Mouse (Mus musculus): ENCODE data around the gene Arl15. TPM values are rescaled to one million over a fixed set of nuclear protein-coding genes. Genes with fewer than 3 reads are reported as not detected.
A peak's percentile ranks its signal among the peaks of the same experiment; 100 is the strongest.

The Arl15 gene
- total and polyA plus RNA-seq, 2 experiments from 2014 or later, result 13.6 to 32.6 TPM

DNA sequence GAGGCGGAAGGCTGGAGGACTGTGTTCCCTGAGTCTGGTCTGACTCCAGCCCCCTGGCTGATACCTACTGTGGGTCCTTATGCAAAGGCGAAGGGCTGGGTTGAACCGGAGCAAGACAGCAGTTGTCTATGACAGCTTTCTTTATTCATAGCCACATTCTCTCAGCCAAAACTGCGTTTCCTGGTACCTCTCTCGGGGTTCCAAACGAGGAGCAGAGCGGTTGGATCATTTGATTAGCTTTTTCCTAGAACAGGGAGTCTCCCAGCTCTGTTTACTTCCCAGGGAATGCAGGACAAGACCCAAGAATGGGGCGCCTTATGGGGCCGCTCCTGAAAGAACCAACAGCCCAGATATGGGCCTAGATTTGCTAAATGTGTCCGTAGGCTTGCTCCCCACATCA lies 396.6 kb downstream of the Arl15 start:
- H3K27ac ChIP-seq, result no peak overlapping the region
- 81% methylated on average over 10 of the region's 10 CpGs for WGBS
- no peaks in the 10 kb centered on the region for H3K4me1 ChIP-seq (ENCODE audit: insufficient read depth, low read length)
- H3K36me3 ChIP-seq (ENCODE audit: insufficient read depth, low read length), result no peaks in the 10 kb centered on the region
- H3K9me3 ChIP-seq (ENCODE audit: low read length), result no peaks in the 10 kb centered on the region
- DNase-seq (ENCODE audit: low spot score) (no peak), ATAC-seq (no peak)
- H3K27me3 ChIP-seq (ENCODE audit: insufficient read depth, low read length), result no peaks in the 10 kb centered on the region
- no peak overlapping the region for H3K9ac ChIP-seq (replicated peaks; ENCODE audit: low read length)
- no peak overlapping the region for H3K4me3 ChIP-seq (ENCODE audit: low read length)
- no peak overlapping the region for H3K4me2 ChIP-seq (ENCODE audit: low read depth, low read length)
- TF ChIP-seq CTCF (IDR thresholded peaks at IDR 0.05; ENCODE audit: low read depth), result no peak

DNA sequence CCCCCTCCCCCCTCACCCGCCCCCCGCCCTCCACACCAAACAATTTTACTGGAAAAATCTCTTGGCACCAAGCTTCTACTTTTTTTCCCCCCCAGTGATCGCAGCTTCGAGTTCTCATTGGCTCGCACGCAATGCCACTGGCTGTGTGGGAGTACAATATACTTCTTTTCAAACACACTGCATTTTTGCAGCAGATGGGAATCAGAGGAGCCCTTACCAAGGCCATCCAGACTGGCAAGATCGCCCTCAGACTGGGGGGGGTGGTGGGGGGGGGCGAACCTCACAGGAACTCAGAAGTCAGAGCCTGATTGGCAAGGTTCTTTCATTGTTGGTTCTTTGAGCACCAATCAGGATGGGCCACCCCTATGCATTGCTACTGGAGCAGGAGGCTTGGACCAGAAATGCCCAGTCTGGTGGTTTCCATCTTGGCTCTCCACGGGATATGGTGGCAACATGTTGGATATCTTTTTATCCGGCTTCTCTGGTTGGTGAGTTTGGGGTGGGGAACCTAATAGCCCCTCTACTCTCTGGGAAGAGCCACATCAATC lies 404.0 kb downstream of the Arl15 start:
- Histone ChIP-seq H3K9me3 (ENCODE audit: low read length) (no peaks in the 10 kb centered on the region), H3K4me1 (ENCODE audit: insufficient read depth, low read length) (no peaks in the 10 kb centered on the region), H3K4me3 (ENCODE audit: low read length) (no peak overlapping the region), H3K4me2 (ENCODE audit: low read depth, low read length) (peak overlapping the region; percentile 36), H3K27ac (no peak overlapping the region), H3K9ac (replicated peaks; ENCODE audit: low read length) (no peak overlapping the region), H3K36me3 (ENCODE audit: insufficient read depth, low read length) (no peaks in the 10 kb centered on the region), H3K27me3 (ENCODE audit: insufficient read depth, low read length) (no peaks in the 10 kb centered on the region)
- TF ChIP-seq CTCF (IDR thresholded peaks at IDR 0.05; ENCODE audit: low read depth), result no peak
- DNase-seq (ENCODE audit: low spot score), result peak; percentile 9
- 66% methylated on average over 10 of the region's 10 CpGs for WGBS
- peak; percentile 59 for ATAC-seq

GRCm38 (mm10) chr13:114199746-114200145 lies 405.4 kb downstream of the Arl15 start:
- WGBS, result 85% methylated on average over 6 of the region's 6 CpGs
- ATAC-seq, result no peak

GRCm38 (mm10) chr13:114200545-114200944 lies 406.2 kb downstream of the Arl15 start:
- Histone ChIP-seq H3K4me1 (ENCODE audit: insufficient read depth, low read length) (no peaks in the 10 kb centered on the region), H3K4me2 (ENCODE audit: low read depth, low read length) (no peak overlapping the region), H3K36me3 (ENCODE audit: insufficient read depth, low read length) (no peaks in the 10 kb centered on the region), H3K4me3 (ENCODE audit: low read length) (no peak overlapping the region), H3K27me3 (ENCODE audit: insufficient read depth, low read length) (no peaks in the 10 kb centered on the region), H3K9ac (replicated peaks; ENCODE audit: low read length) (no peak overlapping the region), H3K9me3 (ENCODE audit: low read length) (no peaks in the 10 kb centered on the region), H3K27ac (no peak overlapping the region)
- TF ChIP-seq CTCF (IDR thresholded peaks at IDR 0.05; ENCODE audit: low read depth), result no peak
- 91% methylated on average over 7 of the region's 7 CpGs for WGBS
- DNase-seq (ENCODE audit: low spot score) (no peak), ATAC-seq (no peak)

More at GRCm38 (mm10) chr13:114199746-114200145, 405.4 kb downstream of the Arl15 start:
- no peak overlapping the region for H3K4me3 ChIP-seq (ENCODE audit: low read length)
- no peaks in the 10 kb centered on the region for H3K27me3 ChIP-seq (ENCODE audit: insufficient read depth, low read length)
- H3K4me1 ChIP-seq (ENCODE audit: insufficient read depth, low read length), result no peaks in the 10 kb centered on the region
- no peak overlapping the region for H3K27ac ChIP-seq
- H3K36me3 ChIP-seq (ENCODE audit: insufficient read depth, low read length), result no peaks in the 10 kb centered on the region
- no peak overlapping the region for H3K9ac ChIP-seq (replicated peaks; ENCODE audit: low read length)
- TF ChIP-seq CTCF (IDR thresholded peaks at IDR 0.05; ENCODE audit: low read depth), result no peak
- DNase-seq (ENCODE audit: low spot score), result no peak
- H3K9me3 ChIP-seq (ENCODE audit: low read length), result no peaks in the 10 kb centered on the region
- no peak overlapping the region for H3K4me2 ChIP-seq (ENCODE audit: low read depth, low read length)

- H3K27me3 ChIP-seq (ENCODE audit: insufficient read depth, low read length), result no peaks in the 10 kb centered on the region
- DNase-seq (ENCODE audit: low spot score) (no peak), ATAC-seq (no peak)
- TF ChIP-seq CTCF (IDR thresholded peaks at IDR 0.05; ENCODE audit: low read depth), result no peak
- no peaks in the 10 kb centered on the region for H3K36me3 ChIP-seq (ENCODE audit: insufficient read depth, low read length)
- no peak overlapping the region for H3K9ac ChIP-seq (replicated peaks; ENCODE audit: low read length)
- no peaks in the 10 kb centered on the region for H3K4me1 ChIP-seq (ENCODE audit: insufficient read depth, low read length)
- H3K9me3 ChIP-seq (ENCODE audit: low read length), result no peaks in the 10 kb centered on the region
- no peak overlapping the region for H3K27ac ChIP-seq
- no peak overlapping the region for H3K4me2 ChIP-seq (ENCODE audit: low read depth, low read length)
- 86% methylated on average over 15 of the region's 15 CpGs for WGBS
- H3K4me3 ChIP-seq (ENCODE audit: low read length), result no peak overlapping the region
Observed at GRCm38 (mm10) chr13:114202806-114203570, 408.7 kb downstream of the Arl15 start.

Other genes with a start within 250 kb of the Arl15 start
- gene Snx18, start 175.9 kb upstream of the Arl15 start, total RNA-seq (2014; rRNA removed), result 38.2 and 44.4 TPM in 2 replicates
- 11.1 and 11.5 TPM in 2 replicates for gene Snx18, start 175.9 kb upstream of the Arl15 start, polyA plus RNA-seq (2015; fragmentation: Nextera tagmentation; extraction: Ambion mirVana)
- gene Hspb3, start 130.8 kb upstream of the Arl15 start, total RNA-seq (2014; rRNA removed), result 0.21 and 0.47 TPM in 2 replicates
- gene Hspb3, start 130.8 kb upstream of the Arl15 start, polyA plus RNA-seq (2015; fragmentation: Nextera tagmentation; extraction: Ambion mirVana), result 0.55 and 1.1 TPM in 2 replicates

All from hindbrain, postnatal 0 days (tissue).